Mouse (Mus musculus): Measurements from ENCODE around the gene Hcn1. TPM values are rescaled to one million over a fixed set of nuclear protein-coding genes. Genes with fewer than 3 reads are reported as not detected.

Hcn1 gene
- polyA plus RNA-seq (2014; fragmentation: Illumina TruSeq; extraction: RNeasy Lipid Tissue Mini Kit (QIAGEN cat#74804); ENCODE audit: low read depth, low replicate concordance) = not detected

GRCm38 (mm10) chr13:117602181-117602580 is at the start of gene Hcn1:
TSS of gene Hcn1 (plus strand) at chr13:117602320.

All from kidney, adult 10 weeks (tissue).